Mouse (Mus musculus): ENCODE measurements around the gene Scube2. TPM values are rescaled to one million over a fixed set of nuclear protein-coding genes. Genes with fewer than 3 reads are reported as not detected.

Gene Scube2
- polyA plus RNA-seq, 1 experiment: not detected

DNA sequence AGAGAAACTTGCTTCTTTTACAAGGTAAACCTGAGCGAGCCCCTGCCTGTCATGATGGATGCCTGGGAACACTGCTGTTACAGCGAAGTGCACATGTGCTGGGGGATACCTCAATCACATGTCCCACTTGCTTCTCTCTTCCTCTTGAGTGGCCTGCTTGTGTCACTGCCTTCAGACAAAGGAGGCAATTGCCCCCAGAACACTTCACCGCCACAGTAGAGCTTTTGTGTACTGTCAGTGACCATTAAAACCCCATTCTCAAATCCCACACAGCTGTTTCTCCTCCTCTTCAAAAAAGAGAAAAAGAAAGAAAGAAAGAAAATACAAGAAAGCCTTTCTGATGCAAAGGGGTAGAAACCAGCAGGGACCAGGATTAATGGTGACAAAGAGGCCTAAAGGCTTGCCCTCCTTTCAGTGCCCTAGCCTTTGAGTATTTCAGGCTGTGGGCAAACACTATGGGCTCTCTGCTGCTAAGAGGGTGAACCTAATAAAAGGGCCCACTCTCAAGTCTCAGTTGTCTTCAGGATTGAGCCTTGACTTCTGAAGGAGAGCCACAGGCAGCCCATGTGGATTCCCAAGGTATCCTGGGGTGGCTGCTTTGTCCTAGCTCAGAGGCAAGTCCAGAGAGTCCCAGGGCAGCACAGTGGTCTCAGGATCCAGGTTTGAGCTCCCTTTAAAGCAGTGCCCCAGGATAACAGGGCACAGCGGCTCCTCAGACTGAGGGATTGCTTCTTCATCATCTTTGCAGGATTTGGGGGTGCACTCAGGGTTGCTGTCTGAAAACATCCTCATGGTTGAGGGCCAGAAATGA lies 51.9 kb downstream of the Scube2 start:
- Histone ChIP-seq H3K36me3 (ENCODE audit: control insufficient read depth, insufficient read depth) (no peaks in the 10 kb centered on the region), H3K4me3 (no peak overlapping the region), H3K4me2 (ENCODE audit: low read depth) (no peak overlapping the region), H3K79me2 (ENCODE audit: control insufficient read depth, insufficient read depth) (no peaks in the 10 kb centered on the region), H3ac (ENCODE audit: control insufficient read depth, insufficient read length) (no peak overlapping the region), H3K27me3 (ENCODE audit: control insufficient read depth, insufficient read depth, insufficient read length) (peaks cover 14% of the 10 kb centered on the region)
- no peak for TF ChIP-seq POLR2A (IDR thresholded peaks at IDR 0.05; ENCODE audit: insufficient read length, low read depth)
- TF ChIP-seq REST (IDR thresholded peaks at IDR 0.05; ENCODE audit: insufficient read depth, insufficient read length): no peak
- no peak for TF ChIP-seq MYOG (IDR thresholded peaks at IDR 0.05; ENCODE audit: control insufficient read depth in 1 of 3, insufficient read depth in 1 of 3, insufficient read length in 2 of 3, low read depth in 2 of 3)
- no peak for TF ChIP-seq MYOD1 (IDR thresholded peaks at IDR 0.05; ENCODE audit: control insufficient read depth in 1 of 3, insufficient read length in 2 of 3, low read depth in 2 of 3)
- no peak for TF ChIP-seq POLR2AphosphoS2 (IDR thresholded peaks at IDR 0.05; ENCODE audit: insufficient read length, low read depth)
- no peak for TF ChIP-seq TCF3 (IDR thresholded peaks at IDR 0.05; ENCODE audit: insufficient read length, low read depth)

- Histone ChIP-seq H3K79me2 (ENCODE audit: control insufficient read depth, insufficient read depth) (no peaks in the 10 kb centered on the region), H3K4me3 (no peak overlapping the region), H3K36me3 (ENCODE audit: control insufficient read depth, insufficient read depth) (no peaks in the 10 kb centered on the region), H3K4me2 (ENCODE audit: low read depth) (no peak overlapping the region), H3K27me3 (ENCODE audit: control insufficient read depth, insufficient read depth, insufficient read length) (no peaks in the 10 kb centered on the region), H3ac (ENCODE audit: control insufficient read depth, insufficient read length) (no peak overlapping the region)
- TF ChIP-seq TCF3 (IDR thresholded peaks at IDR 0.05; ENCODE audit: insufficient read length, low read depth): no peak
- TF ChIP-seq MYOD1 (IDR thresholded peaks at IDR 0.05; ENCODE audit: control insufficient read depth in 1 of 3, insufficient read length in 2 of 3, low read depth in 2 of 3): no peak
- no peak for TF ChIP-seq POLR2AphosphoS2 (IDR thresholded peaks at IDR 0.05; ENCODE audit: insufficient read length, low read depth)
Measured at GRCm38 (mm10) chr7:109807616-109808485, 57.6 kb downstream of the Scube2 start.

GRCm38 (mm10) chr7:109804843-109805242 lies 60.6 kb downstream of the Scube2 start:
- Histone ChIP-seq H3K4me3 (no peak overlapping the region), H3K27me3 (ENCODE audit: control insufficient read depth, insufficient read depth, insufficient read length) (no peaks in the 10 kb centered on the region), H3K79me2 (ENCODE audit: control insufficient read depth, insufficient read depth) (no peaks in the 10 kb centered on the region), H3K4me2 (ENCODE audit: low read depth) (no peak overlapping the region), H3ac (ENCODE audit: control insufficient read depth, insufficient read length) (no peak overlapping the region), H3K36me3 (ENCODE audit: control insufficient read depth, insufficient read depth) (no peaks in the 10 kb centered on the region)
- TF ChIP-seq MAX (IDR thresholded peaks at IDR 0.05; ENCODE audit: low read depth) (no peak), POLR2A (IDR thresholded peaks at IDR 0.05; ENCODE audit: insufficient read length, low read depth) (no peak), E2F4 (IDR thresholded peaks at IDR 0.05; ENCODE audit: insufficient read depth) (no peak), SRF (IDR thresholded peaks at IDR 0.05; ENCODE audit: control insufficient read depth, insufficient read length, low read depth) (no peak), TCF12 (IDR thresholded peaks at IDR 0.05; ENCODE audit: insufficient read depth, poor library complexity, severe bottlenecking) (no peak), USF1 (IDR thresholded peaks at IDR 0.05; ENCODE audit: low read depth) (no peak), CEBPB (IDR thresholded peaks at IDR 0.05; ENCODE audit: insufficient read depth, poor library complexity, severe bottlenecking) (no peak), POLR2AphosphoS2 (IDR thresholded peaks at IDR 0.05; ENCODE audit: insufficient read length, low read depth) (no peak), REST (IDR thresholded peaks at IDR 0.05; ENCODE audit: insufficient read depth, insufficient read length) (no peak), MYOG (IDR thresholded peaks at IDR 0.05; ENCODE audit: control insufficient read depth in 1 of 3, insufficient read depth in 1 of 3, insufficient read length in 2 of 3, low read depth in 2 of 3) (no peak), MYOD1 (IDR thresholded peaks at IDR 0.05; ENCODE audit: control insufficient read depth in 1 of 3, insufficient read length in 2 of 3, low read depth in 2 of 3) (no peak), TCF3 (IDR thresholded peaks at IDR 0.05; ENCODE audit: insufficient read length, low read depth) (no peak)

DNA sequence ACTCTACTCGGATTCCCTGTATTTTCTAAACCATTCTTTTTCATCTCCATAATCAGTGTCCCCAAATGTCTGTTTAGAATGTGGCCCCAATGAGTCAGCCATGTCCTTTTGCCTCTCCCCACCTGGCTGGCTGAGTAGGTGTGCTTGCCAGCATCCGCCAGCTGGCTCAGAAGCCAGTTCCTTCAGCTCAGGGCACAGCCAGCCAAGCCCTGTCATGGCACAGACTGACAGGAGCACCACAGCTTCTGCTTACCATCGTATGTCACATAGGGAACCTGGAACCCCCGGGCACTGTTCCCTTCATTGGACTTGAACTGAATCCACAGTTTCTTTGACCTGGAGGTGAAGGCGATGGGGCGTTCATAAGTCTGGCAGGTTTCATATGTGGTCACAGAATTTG lies 61.1 kb downstream of the Scube2 start:
- TF ChIP-seq CEBPB (IDR thresholded peaks at IDR 0.05; ENCODE audit: insufficient read depth, poor library complexity, severe bottlenecking) (no peak), POLR2AphosphoS2 (IDR thresholded peaks at IDR 0.05; ENCODE audit: insufficient read length, low read depth) (no peak), MYOG (IDR thresholded peaks at IDR 0.05; ENCODE audit: control insufficient read depth in 1 of 3, insufficient read depth in 1 of 3, insufficient read length in 2 of 3, low read depth in 2 of 3) (no peak), MYOD1 (IDR thresholded peaks at IDR 0.05; ENCODE audit: control insufficient read depth in 1 of 3, insufficient read length in 2 of 3, low read depth in 2 of 3) (no peak), TCF3 (IDR thresholded peaks at IDR 0.05; ENCODE audit: insufficient read length, low read depth) (no peak)
- no peaks in the 10 kb centered on the region for H3K27me3 ChIP-seq (ENCODE audit: control insufficient read depth, insufficient read depth, insufficient read length)
- no peak overlapping the region for H3K4me3 ChIP-seq
- no peak overlapping the region for H3K4me2 ChIP-seq (ENCODE audit: low read depth)
- H3ac ChIP-seq (ENCODE audit: control insufficient read depth, insufficient read length): no peak overlapping the region
- no peaks in the 10 kb centered on the region for H3K36me3 ChIP-seq (ENCODE audit: control insufficient read depth, insufficient read depth)
- no peaks in the 10 kb centered on the region for H3K79me2 ChIP-seq (ENCODE audit: control insufficient read depth, insufficient read depth)

DNA sequence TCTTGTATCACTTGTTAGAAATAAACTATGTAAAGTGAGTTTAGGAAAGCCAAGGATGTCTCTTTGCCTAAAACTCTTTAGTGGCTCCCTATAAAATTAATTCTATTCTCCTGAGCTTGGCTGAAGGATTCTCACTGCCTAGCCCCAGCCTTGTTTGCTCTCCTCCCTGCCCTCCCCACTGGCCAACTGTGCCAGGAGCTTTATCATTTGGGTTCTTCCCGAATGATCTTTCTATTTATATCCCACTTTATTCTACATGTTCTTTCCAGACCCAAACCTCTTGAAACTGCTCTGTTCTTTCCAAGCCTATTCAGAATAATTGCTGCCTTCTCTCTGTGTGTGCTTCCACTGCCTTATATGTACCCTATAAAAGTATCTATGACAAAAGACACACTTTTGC lies 62.0 kb downstream of the Scube2 start:
- no peak overlapping the region for H3K4me2 ChIP-seq (ENCODE audit: low read depth)
- H3ac ChIP-seq (ENCODE audit: control insufficient read depth, insufficient read length): no peak overlapping the region
- H3K4me3 ChIP-seq: no peak overlapping the region
- no peaks in the 10 kb centered on the region for H3K36me3 ChIP-seq (ENCODE audit: control insufficient read depth, insufficient read depth)
- TF ChIP-seq TCF12 (IDR thresholded peaks at IDR 0.05; ENCODE audit: insufficient read depth, poor library complexity, severe bottlenecking): no peak
- no peak for TF ChIP-seq MAX (IDR thresholded peaks at IDR 0.05; ENCODE audit: low read depth)
- no peak for TF ChIP-seq USF1 (IDR thresholded peaks at IDR 0.05; ENCODE audit: low read depth)
- no peaks in the 10 kb centered on the region for H3K79me2 ChIP-seq (ENCODE audit: control insufficient read depth, insufficient read depth)
- no peaks in the 10 kb centered on the region for H3K27me3 ChIP-seq (ENCODE audit: control insufficient read depth, insufficient read depth, insufficient read length)
